Mouse (Mus musculus): ENCODE measurements at regions not wholly inside any gene's neighbourhood (a gene's known extent, or its start where the extent isn't known, plus 50 kb on each side); places are given as distances from the start of the nearest gene placed in this dataset.

DNA sequence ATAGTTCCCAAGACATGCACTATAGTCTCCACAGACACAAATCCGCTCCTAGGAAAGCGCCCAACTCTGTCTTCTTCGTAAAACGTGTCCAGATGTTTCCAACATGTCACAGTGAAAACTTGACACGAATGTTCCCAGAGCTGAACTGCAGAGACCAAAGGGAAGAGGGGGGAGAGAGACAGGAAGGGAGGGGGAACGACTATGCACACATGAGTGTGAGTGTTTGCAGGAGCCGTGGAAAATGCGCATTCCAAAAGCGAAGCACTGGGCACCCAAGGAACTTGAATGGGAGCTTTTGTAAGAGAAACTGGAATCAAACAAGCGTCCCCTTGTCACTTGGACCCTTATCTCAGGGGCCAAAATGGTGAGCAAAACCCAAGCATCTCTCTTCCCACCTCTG lies 202.8 kb downstream of the Tm2d1 start:
- TF ChIP-seq CTCF (IDR thresholded peaks at IDR 0.05; ENCODE audit: borderline replicate concordance, insufficient read depth, low read depth, low read length) (no peak), POLR2A (IDR thresholded peaks at IDR 0.05; ENCODE audit: borderline replicate concordance, insufficient read depth, low read length) (no peak)

Data from cerebellum, adult 2 months (tissue).